Mouse (Mus musculus) brain, embryonic 18.5 days (tissue): ENCODE data around the gene Gorasp1.

Source experiments
- DNase-seq: peaks from one replicate; pipeline ENCODE4 v3.0.0-alpha.2; 2012; ENCODE audit warnings: low read depth, low spot score

The Gorasp1 gene

DNA sequence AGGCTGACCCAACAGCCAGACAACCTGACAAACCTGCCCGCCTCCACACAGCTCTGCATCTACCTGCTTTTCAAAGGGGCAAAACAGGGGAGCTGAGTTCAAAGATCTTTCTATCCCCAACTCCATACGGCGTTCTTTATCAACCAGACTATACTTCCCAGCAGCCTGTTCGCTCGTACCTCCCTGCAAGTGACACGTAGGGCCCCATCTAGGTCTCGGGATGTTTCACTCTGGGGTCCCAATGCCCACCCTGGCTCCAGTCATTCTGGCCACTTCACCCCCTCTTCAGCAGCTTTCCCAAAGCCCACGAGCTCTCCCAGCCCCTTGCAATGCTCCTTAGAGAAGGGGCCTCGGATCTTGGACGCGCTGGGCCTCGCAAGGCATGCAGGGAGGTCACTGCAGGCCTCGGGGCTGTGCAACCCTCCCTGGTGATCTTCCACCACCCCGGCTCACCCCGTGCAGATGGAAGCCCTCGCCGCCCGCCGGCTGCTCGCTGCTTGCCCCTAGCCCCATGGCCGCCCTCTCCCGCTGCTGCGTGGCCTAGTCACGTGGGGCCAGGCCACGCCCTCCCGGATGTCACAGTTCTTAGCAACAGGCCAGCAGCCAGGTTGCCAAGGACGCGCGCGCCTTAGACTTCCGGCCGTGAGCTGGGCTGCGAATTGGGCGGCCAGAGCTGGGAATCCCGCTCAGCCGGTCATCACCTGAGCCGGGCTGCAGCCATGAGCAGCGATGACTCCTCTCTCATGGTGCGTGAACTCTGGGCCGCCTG is at the start of gene Gorasp1, which contains the start of gene Ttc21a:
Gorasp1 (minus strand) TSS at position 561 of the 769 bp plus-strand sequence.
Ttc21a (plus strand) TSS at position 602 of the 769 bp plus-strand sequence.
- peak; percentile 70 for DNase-seq

DNA sequence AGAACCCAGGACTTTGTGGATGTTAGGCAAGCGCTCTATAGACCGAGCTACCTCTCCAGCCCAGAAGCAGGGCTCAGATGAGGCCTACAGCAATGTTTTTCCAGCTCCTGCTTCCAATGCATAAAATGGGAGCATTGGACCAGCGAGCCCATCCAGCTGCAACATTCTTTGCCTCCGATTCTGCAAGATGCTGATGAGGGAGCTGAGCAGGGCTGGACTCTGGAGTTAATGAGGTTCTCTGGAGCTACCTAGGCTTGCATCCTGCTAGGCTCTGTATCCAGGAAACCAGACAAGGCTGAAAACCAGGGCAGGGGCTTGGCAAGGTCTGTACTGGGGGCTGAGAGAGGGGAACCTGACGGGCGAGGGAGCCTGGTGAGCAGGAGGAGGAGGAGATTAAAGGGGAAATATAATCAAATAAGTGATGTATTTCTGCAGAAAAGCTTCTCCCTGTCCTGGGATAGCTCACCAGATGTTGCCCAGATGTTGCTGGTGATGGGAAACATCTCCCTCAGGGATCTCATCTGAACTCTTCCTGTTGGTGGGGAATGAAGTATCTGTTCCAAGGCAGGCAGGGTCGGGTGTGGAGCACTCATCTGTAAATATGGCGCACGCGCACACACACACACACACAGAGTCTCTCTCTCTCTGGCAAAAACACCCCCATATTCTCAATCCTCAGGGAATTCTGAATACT is 48.7 kb upstream of the Gorasp1 start:
- DNase-seq = no peak

DNA sequence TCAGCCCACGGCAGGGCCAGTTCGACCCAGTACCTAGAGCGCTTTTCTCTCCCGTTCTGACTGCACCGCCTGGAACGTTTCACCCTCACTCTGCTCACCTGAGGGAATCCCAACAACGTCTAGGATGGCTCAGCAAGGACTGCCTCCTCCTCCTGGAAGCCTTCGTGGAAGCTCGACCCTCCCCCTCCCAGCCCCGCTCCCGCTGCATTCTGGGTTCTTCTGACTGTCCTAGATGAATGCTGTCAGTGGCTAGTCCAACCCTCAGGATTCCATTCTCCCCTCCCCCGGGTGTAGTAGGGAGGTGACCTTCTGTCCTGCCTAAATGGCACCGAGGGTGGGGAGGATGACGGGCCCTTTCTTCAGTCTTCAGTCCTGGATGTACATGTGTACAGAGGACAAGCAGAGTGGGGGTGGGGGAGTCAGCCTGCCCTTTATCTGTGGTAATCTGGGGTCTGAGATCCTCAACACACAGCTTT is 47.2 kb upstream of the Gorasp1 start, which contains the start of gene Csrnp1:
Csrnp1 (minus strand) TSS at position 123 of the 476 bp plus-strand sequence.
- no peak for DNase-seq

DNA sequence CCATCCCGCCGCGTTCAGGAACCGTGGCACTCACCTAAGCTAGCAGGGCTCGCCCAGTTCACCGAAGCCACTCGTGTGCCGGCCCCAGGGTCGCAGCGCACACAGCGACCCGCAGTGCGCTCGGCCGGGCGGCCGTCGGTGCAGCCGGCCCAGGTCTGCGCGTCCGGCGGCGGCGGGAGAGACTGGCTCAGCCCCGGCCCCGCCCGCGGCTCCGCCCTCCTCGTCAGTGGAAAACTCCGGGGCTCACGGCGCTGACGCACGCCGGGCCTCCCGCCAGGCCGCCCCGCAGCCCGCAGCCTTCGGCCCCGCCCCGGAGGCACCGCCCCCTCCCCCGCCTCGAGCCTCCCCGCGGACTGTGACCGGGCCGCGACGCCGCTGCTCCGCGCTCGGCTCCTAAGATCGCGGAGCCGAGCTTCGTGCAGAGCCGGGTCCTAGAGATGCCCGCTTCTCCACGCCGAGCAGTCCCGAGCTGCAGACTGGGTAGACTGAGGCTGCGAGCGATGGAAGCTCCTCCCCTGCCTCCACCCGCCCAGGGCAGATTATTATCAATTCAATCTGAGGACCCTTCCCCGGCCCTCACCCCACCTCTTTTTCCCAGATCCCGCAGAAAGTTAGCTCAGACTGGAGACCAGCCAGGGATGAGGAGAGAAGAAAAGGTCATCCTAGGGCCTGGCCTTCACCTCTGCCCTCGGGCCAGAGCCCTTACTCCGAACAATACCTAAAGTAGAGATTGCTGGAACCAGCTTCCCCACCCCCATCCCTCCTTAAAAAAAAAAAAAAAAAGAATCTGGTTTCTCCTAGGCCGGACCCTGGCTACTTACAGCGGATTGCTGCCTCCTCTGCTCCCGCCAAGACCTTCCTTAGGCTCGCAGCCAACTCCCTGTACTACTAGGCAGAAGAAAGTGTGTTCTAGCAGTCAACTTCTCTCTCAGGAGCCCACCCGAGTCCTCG is 46.5 kb upstream of the Gorasp1 start:
- no peak for DNase-seq

DNA sequence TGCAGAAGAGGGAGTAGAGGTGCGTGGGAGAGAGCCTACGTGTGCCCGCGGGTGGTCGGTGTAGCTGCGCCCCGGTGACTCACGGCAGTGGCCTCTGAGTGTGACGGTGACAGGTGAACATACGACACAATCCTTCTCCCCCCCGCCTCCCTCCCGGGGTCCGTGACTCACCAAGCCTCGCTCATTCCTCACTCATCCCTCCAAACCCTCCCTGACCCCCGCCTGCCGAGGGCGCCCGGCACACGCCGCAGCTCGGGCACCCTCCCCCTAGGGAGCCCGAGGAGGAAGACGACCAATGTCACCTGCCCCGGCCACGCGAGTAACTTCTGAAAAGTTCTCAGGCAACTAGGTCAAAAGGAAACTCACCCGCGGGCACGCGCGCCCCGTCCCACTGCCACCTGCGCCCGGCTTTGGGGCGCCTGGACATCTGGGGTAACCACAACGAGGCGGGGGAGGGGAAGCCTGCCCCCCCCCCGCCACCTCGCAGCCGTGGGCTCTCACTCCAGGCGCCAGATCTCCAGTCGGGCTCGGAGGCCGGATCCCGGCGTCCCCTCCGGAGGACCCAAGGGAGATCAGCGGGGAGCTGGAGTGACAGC is 45.7 kb upstream of the Gorasp1 start:
- DNase-seq = no peak

DNA sequence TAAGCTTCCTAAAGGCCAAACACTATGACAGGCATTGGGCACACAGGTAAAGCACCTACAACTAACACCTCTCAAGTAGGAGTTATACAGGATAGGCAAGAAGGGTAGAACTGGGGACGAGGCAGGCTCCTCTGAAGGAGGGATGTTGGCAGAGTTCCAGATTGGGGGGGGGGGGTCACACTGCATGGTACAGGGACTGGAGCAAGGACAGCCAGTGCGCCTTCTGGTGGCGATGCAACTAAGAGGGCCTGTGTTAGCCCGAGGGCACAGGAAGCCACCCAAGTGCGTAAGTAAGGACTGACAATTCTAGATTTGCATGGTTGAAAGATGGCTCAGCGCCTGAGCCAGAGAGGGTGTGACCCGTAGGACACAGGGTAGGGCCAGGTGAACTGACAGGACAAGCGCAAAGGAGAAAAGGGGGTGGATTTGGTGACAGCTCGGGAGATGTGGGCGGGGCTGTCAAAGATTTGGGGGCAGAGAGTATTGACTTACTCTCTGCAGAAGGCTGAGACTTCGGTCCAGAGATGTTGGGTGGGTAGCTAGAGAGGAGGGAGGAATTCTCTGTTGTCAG is 45.0 kb upstream of the Gorasp1 start:
- DNase-seq = no peak

GRCm38 (mm10) chr9:119981183-119982179 is 44.1 kb upstream of the Gorasp1 start:
- DNase-seq = no peak

DNA sequence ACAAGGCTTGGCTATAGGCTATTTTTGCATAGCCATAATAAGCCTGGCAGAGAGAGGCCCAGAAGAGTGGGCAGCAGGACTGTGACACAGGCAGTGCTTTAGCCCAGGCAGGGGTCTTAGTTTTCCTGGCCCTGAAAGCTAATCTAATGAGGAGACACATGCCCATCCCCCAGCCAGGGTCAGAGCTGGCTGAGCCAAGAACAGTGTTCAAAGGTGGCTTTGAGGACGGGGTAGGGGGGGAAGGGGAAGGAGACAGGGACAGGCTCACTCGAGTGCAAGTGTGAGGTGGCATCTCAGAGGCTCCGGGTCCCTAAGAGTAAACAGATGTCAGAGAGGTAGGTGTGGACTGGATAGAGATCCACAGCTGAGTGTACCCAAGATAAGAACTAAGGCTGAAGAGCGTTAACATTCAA is 43.4 kb upstream of the Gorasp1 start:
- no peak for DNase-seq

DNA sequence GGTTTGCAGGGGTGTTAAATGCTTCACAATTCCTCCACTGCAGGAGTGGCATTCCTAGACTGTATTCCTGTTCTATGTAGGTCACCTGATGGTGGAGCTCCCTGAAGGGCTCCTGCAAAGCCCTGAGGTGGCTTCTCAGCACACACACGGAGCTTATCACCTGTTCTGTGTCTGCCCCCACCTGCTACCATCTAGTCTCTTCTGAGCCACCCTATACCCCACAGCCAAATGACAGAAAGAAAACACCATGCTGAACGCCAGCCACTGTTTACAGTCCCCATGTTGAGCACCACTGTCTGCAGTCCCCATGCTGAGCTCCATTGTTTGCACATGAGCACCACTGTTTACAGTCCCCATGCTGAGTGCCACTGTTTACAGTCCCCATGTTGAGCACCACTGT is 42.4 kb upstream of the Gorasp1 start:
- DNase-seq = no peak

- DNase-seq = no peak
Measured at GRCm38 (mm10) chr9:119978811-119979441, 41.6 kb upstream of the Gorasp1 start.

DNA sequence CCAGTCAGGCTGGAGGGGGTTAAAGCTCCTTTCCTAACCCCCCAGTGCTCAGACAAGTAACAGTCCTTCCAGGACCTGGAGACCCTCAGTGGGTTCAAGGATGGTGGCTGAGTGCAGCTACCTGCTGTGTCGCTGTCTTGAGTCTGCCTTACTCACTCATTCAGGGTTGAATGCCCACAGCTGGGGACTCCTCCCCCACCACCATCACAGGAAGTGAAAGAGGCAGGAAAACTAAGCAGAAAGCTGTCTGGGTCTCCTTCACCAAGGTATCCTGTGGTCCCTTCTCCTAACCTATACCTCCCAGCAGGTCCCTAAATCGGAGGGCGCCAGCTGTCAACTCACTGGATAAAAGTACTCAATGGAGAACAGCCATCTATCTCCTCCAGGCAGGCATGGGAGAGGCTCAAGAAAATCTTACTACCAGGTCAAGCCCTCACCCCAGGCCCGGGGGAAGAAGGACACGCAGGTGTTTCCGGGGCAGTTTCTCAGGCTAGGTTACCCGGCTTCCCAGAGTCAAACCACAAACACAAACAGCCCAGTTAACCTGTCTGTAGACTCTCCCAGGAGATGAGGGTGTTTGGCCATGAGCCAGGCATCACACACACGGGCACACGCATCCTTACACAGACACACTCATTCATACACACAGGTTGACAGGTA is 40.9 kb upstream of the Gorasp1 start:
- DNase-seq = no peak

DNA sequence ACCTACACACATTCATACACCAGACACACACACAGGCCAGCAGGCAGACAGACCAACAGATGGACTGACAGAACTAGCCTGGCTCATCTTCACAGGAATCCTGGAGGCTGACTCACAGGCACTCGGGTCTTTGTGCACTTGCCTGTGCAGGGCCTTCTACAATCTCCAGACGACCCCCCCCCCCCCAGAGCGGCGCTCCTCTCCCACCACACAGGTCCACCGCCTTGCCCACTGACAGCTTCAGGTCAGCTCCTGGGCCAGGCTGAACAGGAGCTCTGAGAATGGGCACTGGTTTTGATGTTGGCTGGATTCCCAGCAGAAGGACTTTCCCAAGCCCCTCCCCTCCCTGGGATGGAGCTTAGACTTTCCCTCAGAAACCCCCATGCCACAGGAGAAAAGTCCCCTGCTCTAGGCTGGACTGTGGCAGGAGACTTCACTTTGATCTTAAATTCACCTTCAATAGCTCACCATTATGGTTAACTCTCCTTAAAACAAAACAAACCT is 40.2 kb upstream of the Gorasp1 start:
- DNase-seq = no peak

- DNase-seq = no peak
Measured at GRCm38 (mm10) chr9:119976704-119977556, 39.6 kb upstream of the Gorasp1 start.

DNA sequence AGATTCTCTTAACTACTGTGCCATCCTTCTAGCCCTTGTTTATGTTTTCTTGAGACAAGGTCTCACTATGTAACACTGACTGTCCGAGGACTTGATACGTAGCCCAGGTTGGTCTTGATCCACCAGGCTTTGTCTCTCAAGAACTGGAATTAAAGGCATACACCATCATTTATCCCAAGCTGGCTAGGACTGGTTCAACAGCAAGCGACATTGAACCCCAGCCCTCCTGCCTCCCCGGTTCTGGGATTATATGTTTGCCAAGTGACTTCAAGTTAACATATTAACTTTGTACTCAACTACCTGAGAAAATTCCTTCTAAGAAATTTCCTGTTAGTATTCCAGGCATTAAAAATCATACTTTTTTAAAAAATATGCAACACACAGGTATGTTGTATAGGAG is 37.9 kb upstream of the Gorasp1 start:
- no peak for DNase-seq

- DNase-seq = no peak
Measured at GRCm38 (mm10) chr9:119974609-119975008, 37.2 kb upstream of the Gorasp1 start.

DNA sequence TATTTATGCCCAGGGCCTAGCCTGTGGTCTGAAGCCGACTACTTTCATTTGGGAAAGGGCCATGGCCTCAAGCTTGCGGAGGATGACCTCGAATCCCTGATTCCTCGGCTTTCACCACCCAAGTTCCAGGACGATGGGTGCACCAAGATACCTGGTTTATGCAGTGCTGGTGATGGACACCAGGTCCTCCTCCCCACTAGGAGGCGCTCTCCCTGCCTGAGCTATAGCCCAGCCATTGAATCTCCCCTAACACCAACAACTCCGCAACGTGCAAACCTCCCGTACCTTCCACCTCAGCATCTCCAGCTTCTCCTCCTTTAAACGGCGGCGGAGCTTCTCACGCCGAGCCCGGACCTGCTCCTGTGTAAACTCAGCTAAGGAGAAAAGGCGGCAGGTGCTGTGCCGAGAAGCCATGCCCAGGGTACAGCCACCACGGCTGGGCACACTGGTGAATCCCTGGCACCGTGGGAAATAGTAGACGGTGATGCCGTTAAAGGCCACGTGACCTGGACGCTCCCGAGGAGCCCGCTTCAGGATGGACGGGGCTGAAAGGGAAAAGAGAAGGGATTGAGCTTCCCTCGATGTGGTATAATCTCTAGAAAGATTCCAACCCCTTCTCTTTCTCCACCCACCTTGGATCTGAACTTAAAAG is 36.6 kb upstream of the Gorasp1 start:
- no peak for DNase-seq

GRCm38 (mm10) chr9:119973281-119973680 is 35.9 kb upstream of the Gorasp1 start:
- DNase-seq = no peak
